Mouse (Mus musculus): ENCODE results near the gene Kcnk4. TPM values are rescaled to one million over a fixed set of nuclear protein-coding genes. Genes with fewer than 3 reads are reported as not detected.
A peak's percentile ranks its signal among the peaks of the same experiment; 100 is the strongest.

The Kcnk4 gene
- 57.1 and 59.0 TPM in 2 replicates for polyA plus RNA-seq (2012; rRNA removed)

- Histone ChIP-seq H3K4me3 (ENCODE audit: insufficient read depth, low read length) (peak within 1 kb of the TSS; percentile 38), H3K4me1 (ENCODE audit: control insufficient read depth, insufficient read depth, low read length) (no peaks in the 10 kb centered on the region), H3K27ac (ENCODE audit: insufficient read depth, low read length) (peak within 1 kb of the TSS; percentile 33)
- TF ChIP-seq POLR2A (IDR thresholded peaks at IDR 0.05; ENCODE audit: extremely low read depth, insufficient read depth, low read length) (no peak), CTCF (IDR thresholded peaks at IDR 0.05; ENCODE audit: extremely low read depth, insufficient read depth, low read length) (no peak)
These were observed at the start of gene Kcnk4 for GRCm38 (mm10) chr19:6934195-6934977. Kcnk4 (minus strand) TSS chr19:6934515.

DNA sequence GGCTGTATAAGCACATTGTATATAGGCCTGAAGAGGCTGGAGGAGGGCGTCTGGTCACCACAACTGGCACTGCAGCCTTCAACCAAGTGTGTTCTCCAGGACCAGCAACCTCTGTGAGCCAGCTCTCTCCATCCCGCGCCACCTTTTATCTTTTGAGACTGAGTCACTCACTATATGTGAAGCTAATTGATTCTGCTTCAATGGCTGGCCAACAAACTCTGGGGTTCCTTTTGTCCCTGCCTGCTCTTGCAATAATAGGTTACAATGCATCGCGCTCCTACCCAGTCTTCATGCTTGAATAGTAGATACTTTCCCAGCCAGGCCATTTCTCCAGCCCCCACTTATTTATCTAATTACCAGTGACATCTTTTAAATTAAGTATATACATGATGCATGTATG lies 49.3 kb upstream of the Kcnk4 start:
- H3K27ac ChIP-seq (ENCODE audit: insufficient read depth, low read length) = no peak overlapping the region
- no peak for TF ChIP-seq CTCF (IDR thresholded peaks at IDR 0.05; ENCODE audit: extremely low read depth, insufficient read depth, low read length)
- no peak for TF ChIP-seq POLR2A (IDR thresholded peaks at IDR 0.05; ENCODE audit: extremely low read depth, insufficient read depth, low read length)
- no peak overlapping the region for H3K4me3 ChIP-seq (ENCODE audit: insufficient read depth, low read length)
- peaks cover 4% of the 10 kb centered on the region; the same call in 1 of the 2 replicates for H3K4me1 ChIP-seq (ENCODE audit: control insufficient read depth, insufficient read depth, low read length)

- TF ChIP-seq CTCF (IDR thresholded peaks at IDR 0.05; ENCODE audit: extremely low read depth, insufficient read depth, low read length) (no peak), POLR2A (IDR thresholded peaks at IDR 0.05; ENCODE audit: extremely low read depth, insufficient read depth, low read length) (no peak)
- Histone ChIP-seq H3K4me3 (ENCODE audit: insufficient read depth, low read length) (peak overlapping the region; percentile 65; the same call in 1 of the 2 replicates), H3K4me1 (ENCODE audit: control insufficient read depth, insufficient read depth, low read length) (peaks cover 4% of the 10 kb centered on the region; the same call in 1 of the 2 replicates), H3K27ac (ENCODE audit: insufficient read depth, low read length) (no peak overlapping the region)
These were observed 47.1 kb upstream of the Kcnk4 start for GRCm38 (mm10) chr19:6981465-6981864.

DNA sequence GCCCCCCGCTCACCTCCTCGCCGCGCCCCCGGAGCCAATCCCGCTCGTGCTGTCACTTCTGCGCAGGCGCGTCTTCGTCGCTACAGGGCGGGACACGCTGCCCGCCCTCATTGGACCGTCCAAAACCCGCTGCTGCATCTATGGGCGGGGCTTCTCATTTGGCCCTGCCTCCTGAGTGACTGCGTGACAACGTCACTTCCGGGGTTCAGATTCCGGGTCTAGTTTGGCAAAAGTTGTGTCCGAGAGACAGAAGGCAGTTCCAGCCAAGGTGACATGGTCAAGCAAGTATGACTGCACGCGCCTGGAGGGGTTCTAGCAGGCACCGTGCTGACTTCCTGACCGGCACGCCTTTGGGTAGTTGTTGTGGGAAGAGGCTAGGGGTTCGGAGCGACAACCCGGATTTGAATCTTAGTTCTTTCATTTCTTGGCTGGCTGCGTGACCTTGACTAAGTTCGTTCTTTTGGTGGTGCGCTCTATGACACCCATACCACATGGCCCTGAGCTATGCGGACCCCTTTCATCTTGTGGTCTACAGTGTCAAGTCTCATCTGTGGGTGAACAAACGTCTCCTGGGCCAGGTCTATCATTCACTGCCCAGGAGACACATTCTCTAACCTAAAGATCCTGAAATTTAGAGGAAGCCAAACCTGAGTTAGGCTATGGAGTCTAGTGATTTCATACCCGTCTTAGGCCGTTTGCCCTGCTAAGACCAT lies 46.2 kb upstream of the Kcnk4 start, which contains the start of gene Fkbp2:
Gene Fkbp2 (minus strand): TSS at position 121 of the 713 bp plus-strand sequence.
- Histone ChIP-seq H3K27ac (ENCODE audit: insufficient read depth, low read length) (peak within 1 kb of the TSS; percentile 78), H3K4me1 (ENCODE audit: control insufficient read depth, insufficient read depth, low read length) (peaks cover 5% of the 10 kb centered on the region; the same call in 1 of the 2 replicates), H3K4me3 (ENCODE audit: insufficient read depth, low read length) (peak within 1 kb of the TSS; percentile 65)
- TF ChIP-seq POLR2A (IDR thresholded peaks at IDR 0.05; ENCODE audit: extremely low read depth, insufficient read depth, low read length) (peak; percentile 97), CTCF (IDR thresholded peaks at IDR 0.05; ENCODE audit: extremely low read depth, insufficient read depth, low read length) (no peak)

- Histone ChIP-seq H3K4me1 (ENCODE audit: control insufficient read depth, insufficient read depth, low read length) (peaks cover 5% of the 10 kb centered on the region; the same call in 1 of the 2 replicates), H3K27ac (ENCODE audit: insufficient read depth, low read length) (peak overlapping the region; percentile 78), H3K4me3 (ENCODE audit: insufficient read depth, low read length) (peak overlapping the region; percentile 65)
- TF ChIP-seq CTCF (IDR thresholded peaks at IDR 0.05; ENCODE audit: extremely low read depth, insufficient read depth, low read length) (peak; percentile 16; the same call in 1 of the 2 replicates), POLR2A (IDR thresholded peaks at IDR 0.05; ENCODE audit: extremely low read depth, insufficient read depth, low read length) (peak; percentile 52; the same call in 1 of the 2 replicates)
These were observed 45.4 kb upstream of the Kcnk4 start for GRCm38 (mm10) chr19:6979486-6980380.

DNA sequence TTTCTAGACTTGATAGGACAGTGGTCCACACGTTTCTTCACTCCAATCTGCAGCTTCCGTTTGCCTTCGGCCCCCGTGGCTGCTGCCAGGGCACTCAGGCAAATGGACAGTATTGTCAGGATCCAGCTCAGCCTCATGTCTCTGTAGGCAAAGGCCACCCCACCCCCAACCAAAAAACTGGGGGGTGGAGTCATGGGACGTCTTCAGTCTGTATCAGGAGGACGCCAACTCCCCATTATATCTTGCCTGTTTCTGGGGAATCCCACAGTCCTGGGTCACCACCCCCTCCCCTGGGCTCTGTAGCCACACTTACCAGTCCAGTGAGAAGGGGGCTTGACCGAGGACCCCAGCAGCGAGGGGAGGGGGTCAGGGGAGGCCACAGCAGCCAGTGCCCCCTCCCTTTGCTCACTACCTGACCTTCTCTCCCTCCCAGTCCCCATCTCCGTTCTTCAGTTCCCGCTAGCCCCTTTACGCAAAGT lies 44.7 kb upstream of the Kcnk4 start:
- Histone ChIP-seq H3K4me1 (ENCODE audit: control insufficient read depth, insufficient read depth, low read length) (peaks cover 5% of the 10 kb centered on the region; the same call in 1 of the 2 replicates), H3K4me3 (ENCODE audit: insufficient read depth, low read length) (peak overlapping the region; percentile 65), H3K27ac (ENCODE audit: insufficient read depth, low read length) (peak overlapping the region; percentile 78)
- TF ChIP-seq CTCF (IDR thresholded peaks at IDR 0.05; ENCODE audit: extremely low read depth, insufficient read depth, low read length) (no peak), POLR2A (IDR thresholded peaks at IDR 0.05; ENCODE audit: extremely low read depth, insufficient read depth, low read length) (0 out of 2 replicates have a peak, but pooled peaks have one; percentile 9)

DNA sequence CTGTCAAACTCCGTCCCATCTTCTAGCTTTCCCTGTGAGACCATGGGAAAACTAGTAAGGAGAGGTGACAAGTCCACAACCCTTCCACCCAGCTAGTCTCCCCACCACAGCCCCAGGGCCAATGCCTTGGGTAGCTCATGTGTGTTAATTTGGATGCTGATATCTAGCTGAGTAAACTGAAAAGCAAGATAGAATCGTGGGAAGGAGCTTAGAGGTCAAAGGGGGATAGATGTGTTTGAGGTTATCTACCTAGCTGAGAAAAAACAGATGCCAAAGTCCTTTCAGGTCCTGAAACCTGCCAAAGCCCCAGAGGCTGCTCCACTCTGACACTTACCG lies 44.3 kb upstream of the Kcnk4 start:
- H3K4me1 ChIP-seq (ENCODE audit: control insufficient read depth, insufficient read depth, low read length) = peaks cover 5% of the 10 kb centered on the region; the same call in 1 of the 2 replicates
- peak overlapping the region; percentile 65 for H3K4me3 ChIP-seq (ENCODE audit: insufficient read depth, low read length)
- TF ChIP-seq POLR2A (IDR thresholded peaks at IDR 0.05; ENCODE audit: extremely low read depth, insufficient read depth, low read length) = no peak
- no peak for TF ChIP-seq CTCF (IDR thresholded peaks at IDR 0.05; ENCODE audit: extremely low read depth, insufficient read depth, low read length)
- H3K27ac ChIP-seq (ENCODE audit: insufficient read depth, low read length) = no peak overlapping the region

GRCm38 (mm10) chr19:6977759-6978638 lies 43.7 kb upstream of the Kcnk4 start:
- Histone ChIP-seq H3K4me1 (ENCODE audit: control insufficient read depth, insufficient read depth, low read length) (peaks cover 5% of the 10 kb centered on the region; the same call in 1 of the 2 replicates), H3K27ac (ENCODE audit: insufficient read depth, low read length) (no peak overlapping the region), H3K4me3 (ENCODE audit: insufficient read depth, low read length) (peak overlapping the region; percentile 65)
- TF ChIP-seq POLR2A (IDR thresholded peaks at IDR 0.05; ENCODE audit: extremely low read depth, insufficient read depth, low read length) = no peak
- TF ChIP-seq CTCF (IDR thresholded peaks at IDR 0.05; ENCODE audit: extremely low read depth, insufficient read depth, low read length) = no peak

Data from cortical plate, adult 2 months (tissue).